Mouse (Mus musculus) intestine, embryonic 16.5 days (tissue): ENCODE results near the gene Taldo1. TPM values are rescaled to one million over a fixed set of nuclear protein-coding genes. Genes with fewer than 3 reads are reported as not detected.

Experiments used
- ATAC-seq: fragments of 200-750 bp; cut with Nextera tagmentation; 2 replicates; pipeline ENCODE4 v1.8.0; 2017; ENCODE audit warnings: moderate TSS enrichment, moderate library complexity
- H3K27ac ChIP-seq: fragments of 300-500 bp; sonication (generic); 2 replicates; pipeline ENCODE4 v1.5.1; 2014; ENCODE audit warnings: mild to moderate bottlenecking, low read length
- H3K27me3 ChIP-seq: fragments of 300-500 bp; sonication (generic); replicated peaks from 2 replicates; pipeline ENCODE4 v1.6.1; 2014; ENCODE audit warnings: low read length, control low read depth, mixed read lengths; ENCODE audit not compliant: control insufficient read depth, insufficient read depth
- H3K36me3 ChIP-seq: fragments of 300-500 bp; sonication (generic); 2 replicates; pipeline ENCODE4 v1.6.1; 2014; ENCODE audit warnings: low read length, control low read depth; ENCODE audit not compliant: control insufficient read depth, insufficient read depth
- H3K4me1 ChIP-seq: fragments of 300-500 bp; sonication (generic); 2 replicates; pipeline ENCODE4 v1.6.1; 2014; ENCODE audit warnings: low read length, control low read depth, mixed read lengths; ENCODE audit not compliant: control insufficient read depth, insufficient read depth
- H3K4me2 ChIP-seq: fragments of 300-500 bp; sonication (generic); 2 replicates; pipeline ENCODE4 v1.6.1; 2014; ENCODE audit warnings: low read depth, low read length, control low read depth
- H3K4me3 ChIP-seq: fragments of 300-500 bp; sonication (generic); 2 replicates; pipeline ENCODE4 v1.5.1; 2014; ENCODE audit warnings: mild to moderate bottlenecking, low read length
- H3K9ac ChIP-seq: fragments of 300-500 bp; sonication (generic); 2 replicates; pipeline ENCODE4 v1.6.1; 2014; ENCODE audit warnings: low read depth, low read length
- H3K9me3 ChIP-seq: fragments of 300-500 bp; sonication (generic); 2 replicates; pipeline ENCODE4 v1.6.1; 2016; ENCODE audit warnings: low read length, control low read depth; ENCODE audit not compliant: control insufficient read depth
- WGBS: fragments of 180-500 bp; shearing (Covaris S2); extraction: QIAGEN DNeasy Blood & Tissue Kit; methylation state at CpG from one replicate; pipeline ENCODE4 v1.1.7; 2014; 5-methylcytosine and 5-hydroxymethylcytosine counted together
- polyA plus RNA-seq: library from polyadenylated mRNA; unstranded; fragments of >200 nt; fragmentation: Nextera tagmentation; extraction: Ambion mirVana; gene quantifications from 2 replicates; pipeline ENCODE4 v1.2.1, GENCODE M21; 2015

Gene Taldo1
- 567 and 582 TPM in 2 replicates for polyA plus RNA-seq

DNA sequence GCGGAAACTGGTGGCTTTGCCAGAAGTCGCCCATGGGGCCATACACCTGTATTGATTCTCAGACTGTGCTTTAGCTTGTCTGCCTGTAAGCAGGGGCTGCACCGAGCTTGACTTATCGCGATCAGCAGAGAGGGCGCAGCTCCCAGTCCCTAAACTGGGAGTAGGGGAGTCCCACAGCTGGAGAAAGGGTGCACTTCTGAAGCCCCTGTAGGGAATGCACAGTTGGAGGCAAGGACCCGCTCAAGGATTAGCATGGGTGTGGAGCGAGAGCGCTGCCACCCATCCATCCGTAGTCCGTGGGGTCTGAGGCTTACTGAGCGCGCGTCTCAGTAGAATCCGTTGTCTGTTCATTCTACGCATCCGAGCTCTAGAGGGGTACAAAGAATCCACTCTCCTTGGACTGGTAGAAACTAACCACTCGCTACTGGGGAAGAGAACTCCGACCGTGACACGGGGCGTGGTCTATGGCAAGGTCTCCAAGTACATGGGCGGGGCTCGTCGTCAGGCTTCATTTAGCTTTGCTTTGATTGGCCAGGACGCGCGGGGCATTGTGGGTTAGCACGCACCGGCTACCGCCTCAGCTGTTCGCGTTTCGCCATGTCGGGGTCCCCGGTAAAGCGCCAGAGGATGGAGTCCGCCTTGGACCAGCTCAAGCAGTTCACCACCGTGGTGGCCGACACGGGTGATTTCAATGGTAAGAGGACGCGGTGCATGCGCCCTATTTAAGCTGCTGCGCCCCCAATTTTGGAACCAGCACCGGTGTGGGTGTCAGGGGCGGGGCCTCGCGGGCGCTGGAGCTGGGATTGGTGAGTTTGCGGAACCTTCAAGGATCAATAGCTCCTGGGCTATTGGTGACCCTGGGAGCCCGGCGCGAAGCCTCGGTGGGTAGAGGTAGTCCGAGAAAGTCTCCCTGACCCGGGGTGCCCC, at the start of gene Taldo1:
Gene Taldo1 (plus strand): TSS at position 575 of the 927 bp plus-strand sequence.
- H3K36me3 ChIP-seq: no peaks in the 10 kb centered on the region
- peak within 1 kb of the TSS; percentile 78 for H3K4me3 ChIP-seq
- under 1% methylated on average over 57 of the region's 57 CpGs for WGBS
- H3K4me1 ChIP-seq: peaks cover 21% of the 10 kb centered on the region
- no peaks in the 10 kb centered on the region for H3K9me3 ChIP-seq
- no peaks in the 10 kb centered on the region for H3K27me3 ChIP-seq
- H3K4me2 ChIP-seq: peak within 1 kb of the TSS; percentile 94
- ATAC-seq: peak; percentile 85
- H3K27ac ChIP-seq: peak within 1 kb of the TSS; percentile 98
- H3K9ac ChIP-seq: peak within 1 kb of the TSS; percentile 79

DNA sequence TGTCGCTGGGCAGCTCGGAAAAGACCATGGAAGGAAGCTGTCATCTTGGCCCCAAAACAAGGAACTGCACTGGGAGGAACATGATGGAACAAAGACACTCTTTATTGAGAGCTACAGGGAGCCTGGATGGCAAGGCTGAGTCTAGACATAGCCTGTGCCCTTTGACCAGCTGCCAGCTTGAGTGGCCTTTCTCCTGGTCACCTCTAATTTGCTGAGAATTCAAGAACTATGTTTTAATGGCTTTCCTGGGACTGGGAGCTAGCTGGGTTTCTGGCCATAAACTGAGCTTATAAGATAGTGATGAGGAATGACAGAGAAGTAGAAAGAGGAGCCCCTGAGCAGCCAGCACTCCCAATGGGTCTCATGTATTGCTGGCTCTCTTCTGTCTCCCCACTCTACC, 48.8 kb upstream of the Taldo1 start:
- H3K4me1 ChIP-seq: peaks cover 26% of the 10 kb centered on the region
- H3K9me3 ChIP-seq: no peaks in the 10 kb centered on the region
- no peaks in the 10 kb centered on the region for H3K27me3 ChIP-seq
- peak overlapping the region; percentile 95 for H3K27ac ChIP-seq
- ATAC-seq: no peak
- H3K36me3 ChIP-seq: no peaks in the 10 kb centered on the region; the same call in 1 of the 2 replicates
- 67% methylated on average over 2 of the region's 2 CpGs for WGBS
- H3K4me3 ChIP-seq: peak overlapping the region; percentile 5; the same call in 1 of the 2 replicates
- H3K4me2 ChIP-seq: peak overlapping the region; percentile 49
- peak overlapping the region; percentile 48; the same call in 1 of the 2 replicates for H3K9ac ChIP-seq

DNA sequence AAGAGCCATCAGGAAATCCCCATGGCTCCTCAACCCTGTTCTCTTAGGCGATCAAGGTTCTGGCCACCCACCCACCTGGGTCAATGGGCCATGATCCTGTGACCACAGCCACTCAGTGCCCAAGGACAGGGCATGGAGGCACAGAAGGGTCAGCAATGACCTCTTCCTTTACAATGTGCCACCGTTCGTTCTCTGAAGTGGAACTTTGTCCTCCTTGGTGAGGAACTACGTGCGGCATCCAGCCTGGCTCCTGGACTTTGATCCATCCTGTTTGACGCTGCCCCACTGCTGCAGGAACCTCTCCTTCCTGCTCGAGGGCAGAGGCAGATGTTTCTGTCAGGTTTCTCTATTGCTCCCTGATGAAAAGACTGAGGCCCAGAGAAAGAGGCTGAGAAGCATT, 48.3 kb upstream of the Taldo1 start:
- Histone ChIP-seq H3K9ac (peak overlapping the region; percentile 52), H3K4me2 (peak overlapping the region; percentile 49), H3K36me3 (no peaks in the 10 kb centered on the region; the same call in 1 of the 2 replicates), H3K27me3 (no peaks in the 10 kb centered on the region), H3K4me1 (peaks cover 25% of the 10 kb centered on the region), H3K4me3 (peak overlapping the region; percentile 13), H3K27ac (peak overlapping the region; percentile 95), H3K9me3 (no peaks in the 10 kb centered on the region)
- 45% methylated on average over 7 of the region's 7 CpGs for WGBS
- peak; percentile 40 for ATAC-seq

DNA sequence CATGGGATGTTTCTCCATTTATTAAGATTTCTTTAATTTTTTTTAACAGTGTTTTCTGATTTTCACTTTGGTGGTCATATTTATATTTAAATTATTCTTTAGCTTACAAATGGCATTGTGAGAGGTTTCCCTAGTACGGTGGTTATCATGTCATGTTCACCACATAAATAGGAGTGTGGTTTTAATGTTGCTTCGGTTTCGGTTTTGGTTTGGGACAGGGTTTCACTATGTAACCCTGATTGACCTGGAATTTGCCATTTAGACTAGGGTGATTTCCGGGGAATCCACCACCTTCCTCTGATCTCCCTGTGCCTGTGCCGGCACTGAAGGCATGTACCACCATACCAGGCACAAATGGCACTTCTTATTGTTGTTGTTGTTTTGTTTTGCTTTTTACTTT, 47.2 kb upstream of the Taldo1 start:
- no peaks in the 10 kb centered on the region; the same call in 1 of the 2 replicates for H3K36me3 ChIP-seq
- H3K4me1 ChIP-seq: peaks cover 25% of the 10 kb centered on the region
- H3K9ac ChIP-seq: no peak overlapping the region
- H3K4me3 ChIP-seq: no peak overlapping the region
- no peaks in the 10 kb centered on the region for H3K27me3 ChIP-seq
- no peak overlapping the region for H3K4me2 ChIP-seq
- H3K27ac ChIP-seq: no peak overlapping the region
- 87% methylated on average over 5 of the region's 5 CpGs for WGBS
- no peak for ATAC-seq
- H3K9me3 ChIP-seq: no peaks in the 10 kb centered on the region

DNA sequence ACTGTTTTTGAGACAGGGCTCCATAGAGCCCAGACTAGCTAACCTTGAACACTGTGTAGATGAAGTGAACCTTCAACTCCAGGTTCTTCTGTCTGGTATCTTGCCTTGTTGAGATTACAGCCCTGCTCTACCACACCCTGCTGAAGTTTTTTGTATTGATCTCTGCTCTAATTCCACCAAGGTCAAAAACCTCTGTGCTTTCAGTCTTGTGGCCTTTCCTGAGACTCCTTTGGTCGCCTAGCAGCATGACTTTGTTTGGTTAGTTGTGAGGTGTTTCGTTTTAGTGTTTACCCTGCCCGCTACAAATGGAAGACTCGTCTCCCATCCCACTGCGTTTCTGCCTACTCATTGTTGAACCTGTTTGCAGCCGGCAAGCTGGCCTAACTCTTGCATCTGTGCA, 40.9 kb upstream of the Taldo1 start:
- H3K27ac ChIP-seq: peak overlapping the region; percentile 63
- WGBS: 44% methylated on average over 6 of the region's 6 CpGs
- no peak overlapping the region for H3K9ac ChIP-seq
- peaks cover 7% of the 10 kb centered on the region; the same call in 1 of the 2 replicates for H3K4me1 ChIP-seq
- no peaks in the 10 kb centered on the region for H3K9me3 ChIP-seq
- H3K4me2 ChIP-seq: peak overlapping the region; percentile 21; the same call in 1 of the 2 replicates
- H3K4me3 ChIP-seq: no peak overlapping the region
- H3K36me3 ChIP-seq: 0 out of 2 replicates have a peak, but pooled peaks cover under 1% of the 10 kb centered on the region
- no peaks in the 10 kb centered on the region for H3K27me3 ChIP-seq
- ATAC-seq: peak; percentile 83

DNA sequence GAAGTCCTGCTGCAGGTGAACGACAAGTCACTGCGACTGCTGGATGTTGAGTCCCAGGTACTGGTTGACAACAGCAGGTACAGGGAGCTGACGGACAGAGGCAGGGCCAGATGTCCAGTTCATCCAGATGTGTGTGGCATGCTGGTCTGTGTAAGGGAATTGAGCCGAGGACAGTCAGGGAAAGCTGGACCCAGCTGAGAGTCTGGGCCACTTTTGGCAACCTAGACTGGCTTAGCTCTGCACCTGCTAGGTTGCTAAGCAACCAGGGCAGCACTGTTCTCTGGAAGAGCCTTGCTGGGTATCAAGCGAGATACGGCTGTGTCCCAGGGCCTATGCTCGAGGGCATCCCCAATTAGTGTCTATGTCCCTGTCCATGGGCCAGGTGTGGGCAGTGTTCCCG, 36.9 kb upstream of the Taldo1 start:
- no peaks in the 10 kb centered on the region for H3K27me3 ChIP-seq
- no peaks in the 10 kb centered on the region for H3K9me3 ChIP-seq
- no peak overlapping the region for H3K4me2 ChIP-seq
- no peak overlapping the region for H3K27ac ChIP-seq
- ATAC-seq: no peak
- no peak overlapping the region for H3K4me3 ChIP-seq
- peaks cover 7% of the 10 kb centered on the region; the same call in 1 of the 2 replicates for H3K4me1 ChIP-seq
- H3K9ac ChIP-seq: no peak overlapping the region
- 0 out of 2 replicates have a peak, but pooled peaks cover 3% of the 10 kb centered on the region for H3K36me3 ChIP-seq
- WGBS: 81% methylated on average over 8 of the region's 8 CpGs

DNA sequence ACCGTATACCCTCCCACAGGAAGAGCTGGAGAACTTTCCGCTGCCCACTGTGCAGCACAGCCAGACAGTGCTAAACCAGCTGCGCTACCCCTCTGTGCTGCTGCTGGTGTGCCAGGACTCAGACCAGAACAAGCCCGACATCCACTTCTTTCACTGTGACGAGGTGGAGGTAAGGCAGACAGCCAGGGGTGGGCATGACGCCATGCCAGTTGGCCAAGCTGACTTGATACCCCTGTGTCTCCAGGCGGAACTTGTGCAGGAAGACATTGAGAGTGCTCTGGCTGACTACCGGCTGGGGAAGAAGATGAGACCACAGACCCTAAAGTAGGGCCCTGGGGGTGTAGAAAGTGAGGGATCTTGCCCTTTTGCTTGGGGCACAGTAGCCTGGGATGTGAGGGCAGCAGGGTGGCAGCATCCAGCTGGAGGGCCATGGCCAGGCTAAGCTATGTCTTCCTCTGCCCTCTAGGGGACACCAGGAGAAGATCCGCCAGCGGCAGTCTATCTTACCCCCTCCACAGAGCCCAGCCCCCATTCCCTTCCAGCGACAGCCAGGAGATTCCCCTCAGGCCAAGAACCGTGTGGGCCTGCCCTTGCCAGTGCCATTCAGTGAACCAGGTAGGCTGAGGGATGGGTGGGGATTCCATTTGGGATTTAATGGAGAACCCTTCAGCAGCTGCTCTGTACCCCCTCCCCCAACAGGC, 36.2 kb upstream of the Taldo1 start:
- WGBS: 64% methylated on average over 12 of the region's 12 CpGs
- ATAC-seq: 0 out of 2 replicates have a peak, but pooled peaks have one; percentile 26
- H3K4me1 ChIP-seq: peaks cover 9% of the 10 kb centered on the region
- H3K9ac ChIP-seq: no peak overlapping the region
- H3K4me3 ChIP-seq: no peak overlapping the region
- no peak overlapping the region for H3K4me2 ChIP-seq
- H3K27ac ChIP-seq: no peak overlapping the region
- H3K36me3 ChIP-seq: 0 out of 2 replicates have a peak, but pooled peaks cover 3% of the 10 kb centered on the region
- H3K27me3 ChIP-seq: no peaks in the 10 kb centered on the region
- no peaks in the 10 kb centered on the region for H3K9me3 ChIP-seq

DNA sequence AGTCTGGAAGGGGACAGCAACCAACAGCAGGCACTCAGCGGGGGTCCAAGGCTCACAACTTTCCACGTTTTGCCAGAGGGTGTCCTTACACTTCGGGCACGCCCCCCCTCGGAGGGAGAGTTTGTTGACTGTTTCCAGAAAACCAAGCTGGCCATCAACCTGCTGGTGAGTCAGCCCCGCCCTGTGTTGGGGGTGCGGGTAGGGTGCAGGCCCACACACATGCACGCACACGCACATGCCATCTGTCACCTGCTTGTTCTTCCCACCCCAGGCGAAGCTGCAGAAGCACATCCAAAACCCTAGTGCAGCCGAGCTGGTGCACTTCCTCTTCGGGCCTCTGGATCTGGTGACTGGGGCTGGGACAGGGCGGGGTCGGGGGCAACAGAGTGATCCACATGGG, 35.0 kb upstream of the Taldo1 start:
- Histone ChIP-seq H3K36me3 (0 out of 2 replicates have a peak, but pooled peaks cover 3% of the 10 kb centered on the region), H3K4me1 (peaks cover 9% of the 10 kb centered on the region; the same call in 1 of the 2 replicates), H3K4me2 (no peak overlapping the region), H3K27ac (no peak overlapping the region), H3K27me3 (no peaks in the 10 kb centered on the region), H3K4me3 (no peak overlapping the region), H3K9me3 (no peaks in the 10 kb centered on the region), H3K9ac (no peak overlapping the region)
- 73% methylated on average over 14 of the region's 14 CpGs for WGBS
- ATAC-seq: no peak; the same call in 1 of the 2 replicates

DNA sequence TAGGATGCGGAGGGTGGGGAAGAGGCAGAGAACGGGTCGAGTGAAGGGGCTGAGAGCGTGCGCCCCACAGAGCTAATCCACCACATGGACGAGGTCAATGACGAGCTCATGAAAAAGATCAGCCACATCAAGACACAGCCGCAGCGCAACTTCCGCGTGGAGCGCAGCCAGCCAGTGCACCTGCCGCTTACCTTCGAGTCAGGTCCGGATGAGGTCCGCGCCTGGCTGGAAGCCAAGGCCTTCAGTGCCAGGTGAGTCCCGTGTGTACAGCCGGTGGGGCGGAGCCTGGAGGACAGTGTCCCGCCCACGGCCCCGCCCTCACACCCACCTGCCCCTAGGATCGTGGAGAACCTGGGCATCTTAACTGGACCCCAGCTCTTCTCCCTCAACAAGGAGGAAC, 30.5 kb upstream of the Taldo1 start:
- H3K4me1 ChIP-seq: peaks cover 9% of the 10 kb centered on the region; the same call in 1 of the 2 replicates
- H3K9me3 ChIP-seq: no peaks in the 10 kb centered on the region
- H3K4me3 ChIP-seq: no peak overlapping the region
- no peaks in the 10 kb centered on the region for H3K36me3 ChIP-seq
- 15% methylated on average over 24 of the region's 24 CpGs for WGBS
- H3K9ac ChIP-seq: no peak overlapping the region
- H3K27ac ChIP-seq: peak overlapping the region; percentile 69; the same call in 1 of the 2 replicates
- no peak overlapping the region for H3K4me2 ChIP-seq
- ATAC-seq: peak; percentile 77
- no peaks in the 10 kb centered on the region for H3K27me3 ChIP-seq
